Mouse (Mus musculus) lung, embryonic 16.5 days (tissue): ENCODE measurements around the gene Trpm1. TPM values are rescaled to one million over a fixed set of nuclear protein-coding genes. Genes with fewer than 3 reads are reported as not detected.
A peak's percentile ranks its signal among the peaks of the same experiment; 100 is the strongest.

ENCODE experiments used
- ATAC-seq: fragments of 200-750 bp; cut with Nextera tagmentation; 2 replicates; pipeline ENCODE4 v1.8.0; 2017; ENCODE audit warnings: low read depth, mild to moderate bottlenecking, moderate library complexity
- H3K27ac ChIP-seq: fragments of 300-500 bp; sonication (generic); 2 replicates; pipeline ENCODE4 v1.5.1; 2014; ENCODE audit warnings: mild to moderate bottlenecking, control low read depth, low read length
- H3K27me3 ChIP-seq: fragments of 300-500 bp; sonication (generic); 2 replicates; pipeline ENCODE4 v1.6.1; 2014; ENCODE audit warnings: low read depth, low read length, mixed read lengths; ENCODE audit not compliant: control insufficient read depth, insufficient read depth
- H3K36me3 ChIP-seq: fragments of 300-500 bp; sonication (generic); 2 replicates; pipeline ENCODE4 v1.6.1; 2014; ENCODE audit warnings: low read length; ENCODE audit not compliant: control insufficient read depth, insufficient read depth
- H3K4me1 ChIP-seq: fragments of 300-500 bp; sonication (generic); replicated peaks from 2 replicates; pipeline ENCODE4 v1.6.1; 2014; ENCODE audit warnings: low read length, mixed read lengths; ENCODE audit not compliant: control insufficient read depth, insufficient read depth
- H3K4me2 ChIP-seq: fragments of 300-500 bp; sonication (generic); 2 replicates; pipeline ENCODE4 v1.6.1; 2014; ENCODE audit warnings: low read depth, low read length, control low read depth
- H3K4me3 ChIP-seq: fragments of 300-500 bp; sonication (generic); 2 replicates; pipeline ENCODE4 v1.5.1; 2014; ENCODE audit warnings: mild to moderate bottlenecking, low read length, control low read depth
- H3K9ac ChIP-seq: fragments of 300-500 bp; sonication (generic); 2 replicates; pipeline ENCODE4 v1.6.1; 2014; ENCODE audit warnings: low read length, control low read depth
- H3K9me3 ChIP-seq: fragments of 300-500 bp; sonication (generic); 2 replicates; pipeline ENCODE4 v1.6.1; 2016; ENCODE audit warnings: low read length; ENCODE audit not compliant: control insufficient read depth
- WGBS: fragments of 180-500 bp; shearing (Covaris S2); extraction: QIAGEN DNeasy Blood & Tissue Kit; methylation state at CpG from one replicate; pipeline ENCODE4 v1.1.7; 2014; 5-methylcytosine and 5-hydroxymethylcytosine counted together
- polyA plus RNA-seq: library from polyadenylated mRNA; unstranded; fragments of >200 nt; fragmentation: Nextera tagmentation; extraction: Ambion mirVana; gene quantifications from 2 replicates; pipeline ENCODE4 v1.2.1, GENCODE M21; 2015

The Trpm1 gene
- polyA plus RNA-seq, 1 experiment from 2014 or later: 0.10 TPM

DNA sequence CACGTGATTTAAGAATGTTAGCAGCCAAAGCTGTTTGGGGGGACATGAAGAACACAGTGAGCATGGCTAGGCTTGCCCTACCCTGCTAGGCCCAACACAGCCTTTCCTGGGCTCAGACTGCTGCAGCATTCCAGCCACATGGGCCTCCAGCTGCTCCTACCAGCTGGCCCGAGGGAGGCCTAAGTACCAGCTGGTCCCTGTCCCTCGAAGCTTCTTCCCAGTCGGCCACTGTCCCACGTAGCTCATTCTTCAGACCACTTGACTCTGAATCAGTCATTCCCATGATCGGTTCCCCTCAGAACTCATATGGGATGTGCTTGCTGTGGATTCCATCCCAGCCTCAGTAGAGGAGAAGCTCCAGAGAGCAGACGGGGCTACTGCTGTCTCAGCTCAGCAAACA is 8.4 kb downstream of the Trpm1 start:
- no peak overlapping the region for H3K27ac ChIP-seq
- H3K27me3 ChIP-seq: no peaks in the 10 kb centered on the region
- peak; percentile 48 for ATAC-seq

GRCm38 (mm10) chr7:64163086-64163485 is 9.5 kb downstream of the Trpm1 start:
- 85% methylated on average over 3 of the region's 3 CpGs for WGBS

More for the DNA sequence above, 8.4 kb downstream of the Trpm1 start:
- Histone ChIP-seq H3K9ac (no peak overlapping the region), H3K4me2 (no peak overlapping the region), H3K36me3 (no peaks in the 10 kb centered on the region), H3K9me3 (no peaks in the 10 kb centered on the region), H3K4me1 (peaks cover 16% of the 10 kb centered on the region), H3K4me3 (no peak overlapping the region)
- 44% methylated on average over 7 of the region's 7 CpGs for whole genome bisulfite sequencing

GRCm38 (mm10) chr7:64163890-64164289 is 10.3 kb downstream of the Trpm1 start:
- no peaks in the 10 kb centered on the region for H3K27me3 ChIP-seq
- peaks cover 13% of the 10 kb centered on the region for H3K4me1 ChIP-seq
- H3K9me3 ChIP-seq: no peaks in the 10 kb centered on the region
- WGBS: 95% methylated on average over 1 of the region's 1 CpGs
- H3K27ac ChIP-seq: no peak overlapping the region
- no peak for ATAC-seq
- H3K4me3 ChIP-seq: no peak overlapping the region
- H3K9ac ChIP-seq: no peak overlapping the region
- no peak overlapping the region for H3K4me2 ChIP-seq
- H3K36me3 ChIP-seq: no peaks in the 10 kb centered on the region

More at GRCm38 (mm10) chr7:64163086-64163485, 9.5 kb downstream of the Trpm1 start:
- Histone ChIP-seq H3K27me3 (no peaks in the 10 kb centered on the region), H3K9ac (no peak overlapping the region), H3K9me3 (no peaks in the 10 kb centered on the region), H3K36me3 (no peaks in the 10 kb centered on the region), H3K4me2 (no peak overlapping the region), H3K4me1 (peaks cover 16% of the 10 kb centered on the region), H3K4me3 (no peak overlapping the region), H3K27ac (no peak overlapping the region)
- ATAC-seq: no peak

DNA sequence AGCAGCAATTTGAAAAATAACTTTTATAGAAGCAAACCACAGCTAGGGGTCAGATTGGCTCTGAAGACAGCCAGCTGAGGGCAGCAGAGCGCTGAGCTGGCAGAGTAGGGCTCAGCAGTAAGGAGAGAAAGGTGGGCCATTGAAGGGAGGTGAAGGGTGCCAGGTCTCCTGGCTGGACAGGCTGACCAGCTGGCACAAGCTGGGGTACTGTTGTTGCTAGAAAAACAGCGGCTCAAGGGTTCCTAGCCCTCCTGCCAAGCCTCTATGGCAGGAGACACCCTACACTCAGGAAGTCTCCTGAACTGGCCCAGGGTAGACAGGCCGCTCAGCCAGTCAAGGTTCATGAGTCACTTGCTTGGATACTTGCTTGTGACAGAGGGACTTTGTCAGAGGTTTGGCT is 11.4 kb downstream of the Trpm1 start:
- no peak for ATAC-seq
- Histone ChIP-seq H3K4me3 (no peak overlapping the region), H3K4me1 (peaks cover 4% of the 10 kb centered on the region), H3K9ac (no peak overlapping the region), H3K27ac (no peak overlapping the region), H3K36me3 (no peaks in the 10 kb centered on the region), H3K4me2 (no peak overlapping the region), H3K27me3 (no peaks in the 10 kb centered on the region), H3K9me3 (no peaks in the 10 kb centered on the region)
- WGBS: 63% methylated on average over 3 of the region's 3 CpGs

GRCm38 (mm10) chr7:64166025-64166424 is 12.4 kb downstream of the Trpm1 start:
- no peaks in the 10 kb centered on the region for H3K9me3 ChIP-seq
- no peaks in the 10 kb centered on the region for H3K27me3 ChIP-seq
- 63% methylated on average over 3 of the region's 3 CpGs for WGBS
- no peaks in the 10 kb centered on the region for H3K36me3 ChIP-seq
- no peak overlapping the region for H3K9ac ChIP-seq
- no peaks in the 10 kb centered on the region for H3K4me1 ChIP-seq
- no peak overlapping the region for H3K27ac ChIP-seq
- no peak overlapping the region for H3K4me2 ChIP-seq
- no peak for ATAC-seq
- H3K4me3 ChIP-seq: no peak overlapping the region

DNA sequence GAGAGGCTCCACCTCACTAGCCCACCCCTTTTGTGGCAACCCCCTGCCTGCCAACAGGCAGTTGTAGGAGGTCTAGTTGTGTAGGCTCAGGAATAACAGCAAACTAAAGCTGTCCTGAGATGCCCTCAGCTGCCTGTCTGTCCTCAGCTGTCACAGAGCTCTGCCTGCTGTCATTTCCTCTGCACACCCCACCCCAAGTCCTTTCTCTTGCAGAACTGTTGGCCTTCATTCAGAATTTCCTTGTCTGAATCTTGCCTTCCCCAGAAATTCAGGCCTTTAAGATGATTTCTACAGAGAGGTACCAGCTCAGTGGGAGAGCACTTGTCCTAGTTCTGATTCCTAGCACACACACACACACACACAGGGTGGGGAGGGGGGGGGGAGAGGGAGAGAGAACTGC is 13.1 kb downstream of the Trpm1 start:
- no peak overlapping the region for H3K27ac ChIP-seq
- ATAC-seq: peak; percentile 37; the same call in 1 of the 2 replicates
- H3K4me2 ChIP-seq: no peak overlapping the region

GRCm38 (mm10) chr7:64179310-64179709 is 25.7 kb downstream of the Trpm1 start:
- Histone ChIP-seq H3K4me1 (no peaks in the 10 kb centered on the region), H3K9ac (no peak overlapping the region), H3K4me2 (no peak overlapping the region), H3K4me3 (no peak overlapping the region), H3K36me3 (no peaks in the 10 kb centered on the region), H3K27me3 (no peaks in the 10 kb centered on the region), H3K27ac (no peak overlapping the region), H3K9me3 (no peaks in the 10 kb centered on the region)
- 79% methylated on average over 4 of the region's 4 CpGs for WGBS
- ATAC-seq: peak; percentile 36; the same call in 1 of the 2 replicates

More for the DNA sequence above, 13.1 kb downstream of the Trpm1 start:
- H3K4me1 ChIP-seq: no peaks in the 10 kb centered on the region
- H3K9ac ChIP-seq: no peak overlapping the region
- H3K36me3 ChIP-seq: no peaks in the 10 kb centered on the region
- H3K4me3 ChIP-seq: no peak overlapping the region
- no peaks in the 10 kb centered on the region for H3K9me3 ChIP-seq
- H3K27me3 ChIP-seq: no peaks in the 10 kb centered on the region

- Histone ChIP-seq H3K27me3 (no peaks in the 10 kb centered on the region), H3K36me3 (no peaks in the 10 kb centered on the region), H3K4me2 (no peak overlapping the region), H3K4me3 (no peak overlapping the region), H3K27ac (no peak overlapping the region), H3K9me3 (no peaks in the 10 kb centered on the region), H3K4me1 (no peaks in the 10 kb centered on the region), H3K9ac (no peak overlapping the region)
- 38% methylated on average over 10 of the region's 10 CpGs for WGBS
- ATAC-seq: no peak
Observed at GRCm38 (mm10) chr7:64185203-64185931, 31.7 kb downstream of the Trpm1 start.

- Histone ChIP-seq H3K27me3 (no peaks in the 10 kb centered on the region), H3K4me2 (no peak overlapping the region), H3K4me3 (no peak overlapping the region), H3K9me3 (no peaks in the 10 kb centered on the region), H3K36me3 (no peaks in the 10 kb centered on the region), H3K9ac (no peak overlapping the region), H3K4me1 (no peaks in the 10 kb centered on the region), H3K27ac (no peak overlapping the region)
- WGBS: 81% methylated on average over 3 of the region's 3 CpGs
- ATAC-seq: no peak
Observed at GRCm38 (mm10) chr7:64185932-64186312, 32.3 kb downstream of the Trpm1 start.
